Mouse (Mus musculus): ENCODE results near the gene Gm11937.
A peak's percentile ranks its signal among the peaks of the same experiment; 100 is the strongest.

Gene Gm11937

GRCm38 (mm10) chr11:99581564-99581963 lies 28.4 kb downstream of the Gm11937 start:
- peak; percentile 91 for DNase-seq (ENCODE audit: low read depth, low spot score)

DNA sequence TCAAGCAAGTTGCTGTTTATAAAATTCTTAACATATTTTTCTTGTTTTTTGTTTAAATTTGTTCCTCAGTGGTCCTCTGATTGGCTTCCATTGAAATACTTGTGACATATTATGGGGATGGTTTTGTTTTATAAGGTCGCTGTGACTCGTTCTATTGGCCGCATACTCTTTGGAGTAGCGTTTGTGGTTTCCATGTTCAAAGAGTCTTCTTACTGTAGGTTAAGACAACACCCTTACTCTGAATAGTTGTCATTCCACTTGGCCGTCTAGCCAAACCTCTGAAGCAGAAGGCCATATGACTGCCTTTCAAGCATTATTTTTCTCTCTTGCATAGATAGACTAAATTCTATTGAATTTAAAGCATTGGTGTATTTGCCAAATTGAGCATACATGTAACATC lies 28.9 kb downstream of the Gm11937 start:
- peak; percentile 71 for DNase-seq (ENCODE audit: low read depth, low spot score)

DNA sequence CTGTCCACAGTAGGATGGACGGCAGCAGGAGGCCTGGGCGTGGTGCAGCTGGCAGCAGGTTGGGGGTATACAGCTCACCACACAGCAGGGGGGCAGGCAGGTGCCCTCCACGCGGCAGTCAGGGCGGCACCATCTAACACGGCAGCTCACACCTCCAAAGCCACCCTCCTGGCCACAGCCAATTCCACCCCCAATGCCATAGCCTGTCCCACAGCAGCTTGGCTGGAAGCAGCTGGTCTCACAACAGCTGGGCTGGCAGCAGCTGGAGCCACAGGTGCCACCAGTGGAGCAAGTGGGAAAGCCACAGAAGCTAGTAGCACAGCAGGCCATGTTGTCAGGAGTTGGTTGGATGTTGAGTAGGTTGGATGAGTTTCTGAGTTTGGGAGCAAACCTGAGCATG lies 29.4 kb downstream of the Gm11937 start, which contains the start of gene Krtap1-5:
Gene Krtap1-5 (minus strand): TSS at position 381 of the 400 bp plus-strand sequence.
- DNase-seq (ENCODE audit: low read depth, low spot score) = no peak

DNA sequence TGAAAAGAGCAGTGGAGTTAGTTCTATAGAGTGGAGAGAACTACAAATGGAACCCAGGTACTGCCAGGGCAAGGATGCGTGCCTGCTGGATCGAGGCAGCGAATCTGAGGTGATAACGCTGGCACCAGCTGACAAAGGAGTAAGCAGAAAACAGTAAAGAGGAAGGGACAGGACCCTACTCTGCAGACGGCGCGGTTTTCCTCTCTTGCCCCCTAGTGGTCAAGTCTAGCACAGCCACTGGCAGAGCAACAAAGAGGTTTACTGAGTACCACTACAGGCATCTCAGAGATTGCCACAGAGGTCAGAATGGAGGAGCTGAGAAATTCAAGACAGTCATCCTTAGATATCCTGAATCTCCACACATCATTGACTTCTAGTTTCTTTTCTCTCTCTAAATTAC lies 35.9 kb downstream of the Gm11937 start:
- peak; percentile 88 for DNase-seq (ENCODE audit: low read depth, low spot score)

- no peak for DNase-seq (ENCODE audit: low read depth, low spot score)
Measured at GRCm38 (mm10) chr11:99573164-99573563, 36.8 kb downstream of the Gm11937 start.

- no peak for DNase-seq (ENCODE audit: low read depth, low spot score)
Measured at GRCm38 (mm10) chr11:99566530-99566929, 43.5 kb downstream of the Gm11937 start, which contains the start of gene Krtap3-1. Gene Krtap3-1, minus strand, starts transcription at chr11:99566630.

GRCm38 (mm10) chr11:99562580-99562979 lies 47.4 kb downstream of the Gm11937 start:
- peak; percentile 39 for DNase-seq (ENCODE audit: low read depth, low spot score)

Data from 3T3-L1 (cell line).